Mouse (Mus musculus): ENCODE measurements around the gene Tmem260. TPM values are rescaled to one million over a fixed set of nuclear protein-coding genes. Genes with fewer than 3 reads are reported as not detected.

The Tmem260 gene
- polyA plus RNA-seq, 2 experiments: 19.9 to 25.7 TPM

- H3K27ac ChIP-seq (replicated peaks; ENCODE audit: low read depth, low read length): no peak overlapping the region
- peak overlapping the region; percentile 30; the same call in 1 of the 2 replicates for H3K4me2 ChIP-seq (replicated peaks; ENCODE audit: low read depth, low read length, severe bottlenecking)
- DNase-seq (ENCODE audit: low spot score): no peak
- no peak overlapping the region for H3K9ac ChIP-seq (ENCODE audit: low read depth, low read length, severe bottlenecking)
- no peaks in the 10 kb centered on the region for H3K36me3 ChIP-seq (ENCODE audit: control insufficient read depth, insufficient read depth, low read length)
- no peak for ATAC-seq (ENCODE audit: low FRiP score, low read depth)
- H3K27me3 ChIP-seq (ENCODE audit: control insufficient read depth, insufficient read depth, low read length): no peaks in the 10 kb centered on the region
- TF ChIP-seq POLR2A (IDR thresholded peaks at IDR 0.05; ENCODE audit: borderline replicate concordance, extremely low read depth, insufficient read depth, insufficient read length): no peak
- H3K4me1 ChIP-seq (ENCODE audit: control insufficient read depth, insufficient read depth, low read length): peaks cover 3% of the 10 kb centered on the region; the same call in 1 of the 2 replicates
- no peak overlapping the region for H3K4me3 ChIP-seq (replicated peaks; ENCODE audit: low read length)
- 25% methylated on average over 6 of the region's 6 CpGs for WGBS
- H3K9me3 ChIP-seq (ENCODE audit: control insufficient read depth, low read length): no peaks in the 10 kb centered on the region
Measured at GRCm38 (mm10) chr14:48421476-48421875, 24.4 kb upstream of the Tmem260 start.

- Histone ChIP-seq H3K4me1 (ENCODE audit: control insufficient read depth, insufficient read depth, low read length) (peaks cover 3% of the 10 kb centered on the region; the same call in 1 of the 2 replicates), H3K27ac (replicated peaks; ENCODE audit: low read depth, low read length) (no peak overlapping the region), H3K27me3 (ENCODE audit: control insufficient read depth, insufficient read depth, low read length) (no peaks in the 10 kb centered on the region), H3K4me2 (replicated peaks; ENCODE audit: low read depth, low read length, severe bottlenecking) (peak overlapping the region; percentile 30; the same call in 1 of the 2 replicates), H3K9me3 (ENCODE audit: control insufficient read depth, low read length) (no peaks in the 10 kb centered on the region), H3K9ac (ENCODE audit: low read depth, low read length, severe bottlenecking) (no peak overlapping the region), H3K4me3 (replicated peaks; ENCODE audit: low read length) (no peak overlapping the region), H3K36me3 (ENCODE audit: control insufficient read depth, insufficient read depth, low read length) (no peaks in the 10 kb centered on the region)
- 24% methylated on average over 6 of the region's 6 CpGs for WGBS
- no peak for TF ChIP-seq POLR2A (IDR thresholded peaks at IDR 0.05; ENCODE audit: borderline replicate concordance, extremely low read depth, insufficient read depth, insufficient read length)
- DNase-seq (ENCODE audit: low spot score) (no peak), ATAC-seq (ENCODE audit: low FRiP score, low read depth) (no peak)
Measured at GRCm38 (mm10) chr14:48421996-48422395, 23.9 kb upstream of the Tmem260 start.

- no peaks in the 10 kb centered on the region for H3K27me3 ChIP-seq (ENCODE audit: control insufficient read depth, insufficient read depth, low read length)
Measured at GRCm38 (mm10) chr14:48422436-48422835, 23.5 kb upstream of the Tmem260 start.

GRCm38 (mm10) chr14:48422901-48423300, 23.0 kb upstream of the Tmem260 start:
- Histone ChIP-seq H3K27ac (replicated peaks; ENCODE audit: low read depth, low read length) (no peak overlapping the region), H3K4me2 (replicated peaks; ENCODE audit: low read depth, low read length, severe bottlenecking) (no peak overlapping the region), H3K36me3 (ENCODE audit: control insufficient read depth, insufficient read depth, low read length) (no peaks in the 10 kb centered on the region), H3K4me3 (replicated peaks; ENCODE audit: low read length) (no peak overlapping the region), H3K27me3 (ENCODE audit: control insufficient read depth, insufficient read depth, low read length) (no peaks in the 10 kb centered on the region), H3K9me3 (ENCODE audit: control insufficient read depth, low read length) (no peaks in the 10 kb centered on the region), H3K4me1 (ENCODE audit: control insufficient read depth, insufficient read depth, low read length) (peaks cover 3% of the 10 kb centered on the region; the same call in 1 of the 2 replicates), H3K9ac (ENCODE audit: low read depth, low read length, severe bottlenecking) (no peak overlapping the region)
- DNase-seq (ENCODE audit: low spot score) (no peak), ATAC-seq (ENCODE audit: low FRiP score, low read depth) (no peak)
- 65% methylated on average over 7 of the region's 7 CpGs for WGBS
- TF ChIP-seq POLR2A (IDR thresholded peaks at IDR 0.05; ENCODE audit: borderline replicate concordance, extremely low read depth, insufficient read depth, insufficient read length): no peak

More at GRCm38 (mm10) chr14:48422436-48422835, 23.5 kb upstream of the Tmem260 start:
- ATAC-seq (ENCODE audit: low FRiP score, low read depth) (no peak), DNase-seq (ENCODE audit: low spot score) (no peak)
- H3K27ac ChIP-seq (replicated peaks; ENCODE audit: low read depth, low read length): no peak overlapping the region
- H3K4me1 ChIP-seq (ENCODE audit: control insufficient read depth, insufficient read depth, low read length): peaks cover 3% of the 10 kb centered on the region; the same call in 1 of the 2 replicates
- H3K4me3 ChIP-seq (replicated peaks; ENCODE audit: low read length): no peak overlapping the region
- H3K9me3 ChIP-seq (ENCODE audit: control insufficient read depth, low read length): no peaks in the 10 kb centered on the region
- no peaks in the 10 kb centered on the region for H3K36me3 ChIP-seq (ENCODE audit: control insufficient read depth, insufficient read depth, low read length)
- no peak overlapping the region for H3K4me2 ChIP-seq (replicated peaks; ENCODE audit: low read depth, low read length, severe bottlenecking)
- no peak overlapping the region for H3K9ac ChIP-seq (ENCODE audit: low read depth, low read length, severe bottlenecking)
- 44% methylated on average over 4 of the region's 4 CpGs for WGBS
- no peak for TF ChIP-seq POLR2A (IDR thresholded peaks at IDR 0.05; ENCODE audit: borderline replicate concordance, extremely low read depth, insufficient read depth, insufficient read length)

- no peaks in the 10 kb centered on the region for H3K9me3 ChIP-seq (ENCODE audit: control insufficient read depth, low read length)
- ATAC-seq (ENCODE audit: low FRiP score, low read depth): no peak
- WGBS: 87% methylated on average over 2 of the region's 2 CpGs
- H3K27me3 ChIP-seq (ENCODE audit: control insufficient read depth, insufficient read depth, low read length): no peaks in the 10 kb centered on the region
- no peak overlapping the region for H3K4me3 ChIP-seq (replicated peaks; ENCODE audit: low read length)
- H3K36me3 ChIP-seq (ENCODE audit: control insufficient read depth, insufficient read depth, low read length): no peaks in the 10 kb centered on the region
- H3K27ac ChIP-seq (replicated peaks; ENCODE audit: low read depth, low read length): no peak overlapping the region
- DNase-seq (ENCODE audit: low spot score): no peak
- H3K4me2 ChIP-seq (replicated peaks; ENCODE audit: low read depth, low read length, severe bottlenecking): no peak overlapping the region
- no peaks in the 10 kb centered on the region for H3K4me1 ChIP-seq (ENCODE audit: control insufficient read depth, insufficient read depth, low read length)
- no peak overlapping the region for H3K9ac ChIP-seq (ENCODE audit: low read depth, low read length, severe bottlenecking)
- no peak for TF ChIP-seq POLR2A (IDR thresholded peaks at IDR 0.05; ENCODE audit: borderline replicate concordance, extremely low read depth, insufficient read depth, insufficient read length)
Measured at GRCm38 (mm10) chr14:48431978-48432377, 13.9 kb upstream of the Tmem260 start.

- WGBS: 48% methylated on average over 3 of the region's 3 CpGs
- no peaks in the 10 kb centered on the region for H3K9me3 ChIP-seq (ENCODE audit: control insufficient read depth, low read length)
- no peak overlapping the region for H3K27ac ChIP-seq (replicated peaks; ENCODE audit: low read depth, low read length)
- H3K4me3 ChIP-seq (replicated peaks; ENCODE audit: low read length): no peak overlapping the region
- H3K36me3 ChIP-seq (ENCODE audit: control insufficient read depth, insufficient read depth, low read length): no peaks in the 10 kb centered on the region
- no peak overlapping the region for H3K9ac ChIP-seq (ENCODE audit: low read depth, low read length, severe bottlenecking)
- TF ChIP-seq POLR2A (IDR thresholded peaks at IDR 0.05; ENCODE audit: borderline replicate concordance, extremely low read depth, insufficient read depth, insufficient read length): no peak
- ATAC-seq (ENCODE audit: low FRiP score, low read depth) (no peak), DNase-seq (ENCODE audit: low spot score) (no peak)
- H3K4me2 ChIP-seq (replicated peaks; ENCODE audit: low read depth, low read length, severe bottlenecking): no peak overlapping the region
- no peaks in the 10 kb centered on the region for H3K27me3 ChIP-seq (ENCODE audit: control insufficient read depth, insufficient read depth, low read length)
- peaks cover 8% of the 10 kb centered on the region for H3K4me1 ChIP-seq (ENCODE audit: control insufficient read depth, insufficient read depth, low read length)
Measured at GRCm38 (mm10) chr14:48443796-48444195, 2.1 kb upstream of the Tmem260 start.

Data from limb, embryonic 14.5 days (tissue).